Comparison of ENCODE assay signal across 19 mouse cellular contexts in genomic region chr19:30327693-30328092, GRCm38 (mm10).
DNase-seq lines count a peak whose midpoint lies in the region; ATAC-seq and TF ChIP-seq lines count a peak whose summit lies in the region.
"Had no signal": no experiment of that assay in that cellular context is flagged by ENCODE, and none has a peak within 500 bp of the region (broad histone marks: within the 10 kb centered on the region; RNA-seq: fewer than 3 reads in every experiment).

No protein-coding gene starts in this region.

- H3K36me3 ChIP-seq in intestine, postnatal 0 days (ENCODE audit: control insufficient read depth, insufficient read depth) = no peaks in the 10 kb centered on the region
- H3K36me3 ChIP-seq in intestine, embryonic 16.5 days (ENCODE audit: control insufficient read depth, insufficient read depth, low read length) = no peaks in the 10 kb centered on the region
- H3K36me3 ChIP-seq in liver, postnatal 0 days (replicated peaks; ENCODE audit: insufficient read depth, low read length) = no peaks in the 10 kb centered on the region
- no peaks in the 10 kb centered on the region for H3K36me3 ChIP-seq in CH12.LX (replicated peaks in 1 of 2; ENCODE audit: control insufficient read depth in 1 of 2, insufficient read depth in 1 of 2, low read length in 1 of 2)
- H3K36me3 ChIP-seq in stomach, postnatal 0 days (ENCODE audit: control insufficient read depth, insufficient read depth, low read length) = no peaks in the 10 kb centered on the region
- H3K36me3 ChIP-seq: embryonic facial prominence, embryonic 15.5 days; forebrain, embryonic 15.5 days; heart, embryonic 10.5 days had no signal

- dilution Hi-C loops in CH12.LX (cut with MboI; ENCODE audit: extremely low pct_ligation_motif_present, extremely low pct_unique_long_range_greater_than_20kb, low sequenced_read_pairs) = no loop called here

- DNase-seq in liver, postnatal 0 days = no peak
- DNase-seq in liver = no peak
- DNase-seq in CH12.LX (ENCODE audit: extremely low read depth) = peak; percentile 9
- DNase-seq in stomach, postnatal 0 days (ENCODE audit: low spot score) = no peak
- no peak for DNase-seq in urinary bladder, postnatal 10 days (ENCODE audit: low spot score)
- DNase-seq: adrenal gland, postnatal 10 days; cerebellum, adult 11 months; cerebellum, adult 8-10 months; cerebellum, postnatal 14 days; embryo, embryonic 11 days; gastrocnemius, postnatal 36 days; heart, adult 18-20 months; heart, postnatal 14 days had no signal

- peak; percentile 47 for TF ChIP-seq RAD21 in CH12.LX (IDR thresholded peaks at IDR 0.05; ENCODE audit: low read depth, low read length)

- H3K27ac ChIP-seq in intestine, postnatal 0 days (ENCODE audit: low read depth, low read length) = no peak overlapping the region
- H3K27ac ChIP-seq in intestine, embryonic 16.5 days (ENCODE audit: low read length) = no peak overlapping the region
- H3K27ac ChIP-seq in liver, postnatal 0 days (ENCODE audit: low read depth) = no peak overlapping the region
- H3K27ac ChIP-seq in CH12.LX (ENCODE audit: insufficient read depth, low read depth) = no peak overlapping the region
- H3K27ac ChIP-seq in stomach, postnatal 0 days (replicated peaks) = no peak overlapping the region
- H3K27ac ChIP-seq: embryonic facial prominence, embryonic 15.5 days; forebrain, embryonic 15.5 days; heart, embryonic 10.5 days; hindbrain, embryonic 14.5 days had no signal

- TF ChIP-seq EP300 in liver, postnatal 0 days (IDR thresholded peaks at IDR 0.05; ENCODE audit: low read depth) = no peak
- TF ChIP-seq EP300 in CH12.LX (IDR thresholded peaks at IDR 0.05; ENCODE audit: low read length) = no peak
- TF ChIP-seq EP300 in stomach, postnatal 0 days (optimal IDR thresholded peaks at IDR 0.05) = no peak

- no peaks in the 10 kb centered on the region for H3K9me3 ChIP-seq in intestine, postnatal 0 days (ENCODE audit: control insufficient read depth)
- no peaks in the 10 kb centered on the region for H3K9me3 ChIP-seq in intestine, embryonic 16.5 days (ENCODE audit: control insufficient read depth, low read length)
- H3K9me3 ChIP-seq in liver, postnatal 0 days (ENCODE audit: low read length) = no peaks in the 10 kb centered on the region
- no peaks in the 10 kb centered on the region for H3K9me3 ChIP-seq in CH12.LX (replicated peaks; ENCODE audit: low read length)
- H3K9me3 ChIP-seq in stomach, postnatal 0 days (ENCODE audit: control insufficient read depth, low read length) = no peaks in the 10 kb centered on the region
- H3K9me3 ChIP-seq: embryonic facial prominence, embryonic 15.5 days; forebrain, embryonic 15.5 days; heart, embryonic 10.5 days had no signal

- 0 out of 2 replicates have a peak, but pooled peaks have one; percentile 28 for TF ChIP-seq CTCF in intestine, postnatal 0 days (IDR thresholded peaks at IDR 0.05; ENCODE audit: low read depth)
- TF ChIP-seq CTCF in liver, postnatal 0 days (IDR thresholded peaks at IDR 0.05; ENCODE audit: low read depth) = peak; percentile 34
- peak in 1 of 2 experiments; percentile 57; a peak in 2 of 4 replicates for TF ChIP-seq CTCF in CH12.LX (conservative IDR thresholded peaks at IDR 0.05 in 1 of 2, IDR thresholded peaks at IDR 0.05 in 1 of 2; ENCODE audit: low read depth in 2 of 2, low read length in 2 of 2)
- TF ChIP-seq CTCF in stomach, postnatal 0 days (IDR thresholded peaks at IDR 0.05; ENCODE audit: low read depth) = peak; percentile 43

- no peak for ATAC-seq in intestine, postnatal 0 days
- no peak for ATAC-seq in intestine, embryonic 16.5 days
- no peak for ATAC-seq in liver, postnatal 0 days
- no peak for ATAC-seq in stomach, postnatal 0 days (ENCODE audit: low FRiP score, low TSS enrichment)
- ATAC-seq: forebrain, embryonic 15.5 days had no signal

- no peak overlapping the region for H3K4me2 ChIP-seq in intestine, postnatal 0 days (replicated peaks; ENCODE audit: low read depth)
- no peak overlapping the region for H3K4me2 ChIP-seq in intestine, embryonic 16.5 days (ENCODE audit: low read depth, low read length)
- no peak overlapping the region for H3K4me2 ChIP-seq in liver, postnatal 0 days (ENCODE audit: low read depth, low read length)
- H3K4me2 ChIP-seq in CH12.LX (ENCODE audit: insufficient read depth, low read depth, poor library complexity, severe bottlenecking) = no peak overlapping the region
- no peak overlapping the region for H3K4me2 ChIP-seq in stomach, postnatal 0 days (replicated peaks; ENCODE audit: low read depth)
- H3K4me2 ChIP-seq: embryonic facial prominence, embryonic 15.5 days; forebrain, embryonic 15.5 days; hindbrain, embryonic 14.5 days had no signal

- H3K79me2 ChIP-seq in CH12.LX (replicated peaks; ENCODE audit: control insufficient read depth, extremely low read depth, insufficient read depth, poor library complexity, severe bottlenecking) = no peaks in the 10 kb centered on the region

- no peak for TF ChIP-seq POLR2A in CH12.LX (IDR thresholded peaks at IDR 0.05; ENCODE audit: low read depth, low read length)

- in situ Hi-C loops in CH12.LX (cut with MboI; ENCODE audit: low pct_ligation_motif_present, low pct_unique_long_range_greater_than_20kb, low sequenced_read_pairs) = no loop called here

- no peak overlapping the region for H3K4me3 ChIP-seq in intestine, postnatal 0 days (ENCODE audit: low read depth, low read length)
- no peak overlapping the region for H3K4me3 ChIP-seq in intestine, embryonic 16.5 days (ENCODE audit: low read length)
- H3K4me3 ChIP-seq in liver, postnatal 0 days (ENCODE audit: low read depth, low read length) = no peak overlapping the region
- no peak overlapping the region for H3K4me3 ChIP-seq in CH12.LX (replicated peaks in 1 of 3; ENCODE audit: low read depth in 2 of 3, low read length in 2 of 3, poor library complexity in 1 of 3)
- no peak overlapping the region for H3K4me3 ChIP-seq in stomach, postnatal 0 days (ENCODE audit: low read depth, low read length)
- H3K4me3 ChIP-seq: embryonic facial prominence, embryonic 15.5 days; forebrain, embryonic 15.5 days; heart, embryonic 10.5 days had no signal

- H3K4me1 ChIP-seq in intestine, postnatal 0 days (replicated peaks; ENCODE audit: control insufficient read depth, insufficient read depth, low read length) = no peaks in the 10 kb centered on the region
- no peaks in the 10 kb centered on the region for H3K4me1 ChIP-seq in intestine, embryonic 16.5 days (ENCODE audit: control insufficient read depth, insufficient read depth, low read length)
- no peaks in the 10 kb centered on the region for H3K4me1 ChIP-seq in liver, postnatal 0 days (ENCODE audit: insufficient read depth)
- H3K4me1 ChIP-seq in CH12.LX (ENCODE audit: control insufficient read depth in 1 of 2, insufficient read depth in 2 of 2) = peaks cover 0 to 3% of the 10 kb centered on the region in 2 experiments; a peak in 1 of 4 replicates
- H3K4me1 ChIP-seq in stomach, postnatal 0 days (replicated peaks; ENCODE audit: control insufficient read depth, insufficient read depth) = no peaks in the 10 kb centered on the region
- H3K4me1 ChIP-seq: embryonic facial prominence, embryonic 15.5 days; forebrain, embryonic 15.5 days; heart, embryonic 10.5 days had no signal

- H3K9ac ChIP-seq in intestine, postnatal 0 days (ENCODE audit: low read depth, low read length) = no peak overlapping the region
- no peak overlapping the region for H3K9ac ChIP-seq in intestine, embryonic 16.5 days (ENCODE audit: low read depth, low read length)
- H3K9ac ChIP-seq in liver, postnatal 0 days (replicated peaks) = no peak overlapping the region
- H3K9ac ChIP-seq in CH12.LX (ENCODE audit: insufficient read depth, low read depth) = no peak overlapping the region
- H3K9ac ChIP-seq in stomach, postnatal 0 days (ENCODE audit: low read length) = no peak overlapping the region
- H3K9ac ChIP-seq: embryonic facial prominence, embryonic 15.5 days; forebrain, embryonic 15.5 days; hindbrain, embryonic 14.5 days had no signal

- no peaks in the 10 kb centered on the region for H3K27me3 ChIP-seq in intestine, postnatal 0 days (replicated peaks; ENCODE audit: control insufficient read depth, insufficient read depth, low read length)
- no peaks in the 10 kb centered on the region for H3K27me3 ChIP-seq in intestine, embryonic 16.5 days (replicated peaks; ENCODE audit: control insufficient read depth, insufficient read depth, low read length)
- H3K27me3 ChIP-seq in liver, postnatal 0 days (ENCODE audit: insufficient read depth, low read length) = no peaks in the 10 kb centered on the region
- H3K27me3 ChIP-seq in CH12.LX (replicated peaks) = no peaks in the 10 kb centered on the region
- H3K27me3 ChIP-seq in stomach, postnatal 0 days (ENCODE audit: control insufficient read depth, insufficient read depth, low read length) = no peaks in the 10 kb centered on the region
- H3K27me3 ChIP-seq: embryonic facial prominence, embryonic 15.5 days; forebrain, embryonic 15.5 days had no signal

TF ChIP-seq in CH12.LX, 34 proteins besides CTCF, POLR2A, EP300 and RAD21:
- TF ChIP-seq USF1 (IDR thresholded peaks at IDR 0.05; ENCODE audit: low read depth, low read length) = no peak
- TF ChIP-seq ZKSCAN1 (IDR thresholded peaks at IDR 0.05; ENCODE audit: borderline replicate concordance, low read depth, low read length) = no peak
- TF ChIP-seq SMC3 (IDR thresholded peaks at IDR 0.05; ENCODE audit: low read depth, low read length) = peak; percentile 44
